Comparison of ENCODE assay signal across 8 mouse cellular contexts in the genomic region with DNA sequence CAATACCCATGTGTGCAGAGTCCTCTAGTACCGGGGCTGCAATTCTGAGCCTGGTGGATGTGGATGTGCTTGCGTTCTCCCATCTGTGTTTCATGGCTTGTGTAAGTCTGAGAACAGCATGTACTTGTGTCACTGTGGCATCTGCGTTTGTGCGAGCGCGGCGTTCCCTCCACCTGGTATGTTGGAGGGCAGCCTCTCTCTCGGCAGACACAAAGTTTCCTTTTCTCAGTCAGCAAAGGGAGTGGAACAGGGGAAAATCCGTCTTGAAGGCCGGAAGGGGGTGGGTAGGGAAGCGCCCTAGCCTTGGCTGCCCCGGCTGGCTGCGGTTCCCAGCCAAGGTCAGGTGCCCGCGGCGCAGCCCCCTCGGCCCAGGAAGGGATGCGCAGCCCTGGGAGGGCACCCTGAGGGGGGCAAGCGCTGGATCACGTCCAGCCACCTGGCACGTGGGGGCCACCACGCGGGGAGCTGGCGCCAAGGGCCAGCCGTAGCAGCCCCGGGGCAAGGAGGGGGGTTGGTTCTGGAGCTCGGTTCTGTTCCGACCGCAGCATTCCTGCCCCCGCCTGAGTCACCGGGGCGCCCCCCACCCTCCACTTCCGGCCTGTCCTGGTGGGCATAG. TPM values are rescaled to one million over a fixed set of nuclear protein-coding genes. Genes with fewer than 3 reads are reported as not detected.
DNase-seq lines count a peak whose midpoint lies in the region; ATAC-seq lines count a peak whose summit lies in the region.

No protein-coding gene starts in this region.

- peak overlapping the region; percentile 31 for H3K4me3 ChIP-seq in forebrain, embryonic 15.5 days
- H3K4me3 ChIP-seq in hindbrain, embryonic 16.5 days (ENCODE audit: low read length): peak overlapping the region; percentile 43
- peak overlapping the region; percentile 29 for H3K4me3 ChIP-seq in midbrain, embryonic 14.5 days (replicated peaks; ENCODE audit: low read depth, low read length)

- DNase-seq in R1 (ENCODE audit: low read depth, low spot score): peak; percentile 30
- DNase-seq in left cerebral cortex, postnatal 4 days: peak; percentile 15
- DNase-seq in midbrain, embryonic 14.5 days: peak; percentile 32
- DNase-seq in testis, postnatal 14 days (ENCODE audit: low spot score): peak; percentile 88

- no peaks in the 10 kb centered on the region for H3K27me3 ChIP-seq in forebrain, embryonic 15.5 days
- H3K27me3 ChIP-seq in hindbrain, embryonic 16.5 days (replicated peaks; ENCODE audit: control insufficient read depth, insufficient read depth, low read length): no peaks in the 10 kb centered on the region
- H3K27me3 ChIP-seq in midbrain, embryonic 14.5 days (ENCODE audit: control insufficient read depth, insufficient read depth, low read length): no peaks in the 10 kb centered on the region

- H3K9ac ChIP-seq in forebrain, embryonic 15.5 days (replicated peaks): no peak overlapping the region; the same call in 1 of the 2 replicates
- peak overlapping the region; percentile 68 for H3K9ac ChIP-seq in hindbrain, embryonic 16.5 days (ENCODE audit: low read depth, low read length)
- peak overlapping the region; percentile 46 for H3K9ac ChIP-seq in midbrain, embryonic 14.5 days (replicated peaks; ENCODE audit: low read length)

- no peaks in the 10 kb centered on the region for H3K36me3 ChIP-seq in forebrain, embryonic 15.5 days
- H3K36me3 ChIP-seq in hindbrain, embryonic 16.5 days (ENCODE audit: control insufficient read depth, insufficient read depth, low read length): no peaks in the 10 kb centered on the region
- H3K36me3 ChIP-seq in midbrain, embryonic 14.5 days (ENCODE audit: control insufficient read depth, insufficient read depth, low read length): no peaks in the 10 kb centered on the region

- peak overlapping the region; percentile 53 for H3K27ac ChIP-seq in forebrain, embryonic 15.5 days (replicated peaks)
- H3K27ac ChIP-seq in hindbrain, embryonic 16.5 days (ENCODE audit: low read depth, low read length): peak overlapping the region; percentile 56; the same call in 1 of the 2 replicates
- H3K27ac ChIP-seq in midbrain, embryonic 14.5 days (replicated peaks; ENCODE audit: low read depth, low read length): no peak overlapping the region

- WGBS in forebrain, embryonic 15.5 days: 15% methylated on average over 30 of the region's 33 CpGs
- 14% methylated on average over 22 of the region's 33 CpGs for WGBS in hindbrain, embryonic 16.5 days
- 16% methylated on average over 33 of the region's 33 CpGs for WGBS in midbrain, embryonic 14.5 days

- ATAC-seq in CD4-positive, CD25-positive, alpha-beta regulatory T cell, adult 4 months: peak; percentile 69
- peak; percentile 72 for ATAC-seq in forebrain, embryonic 15.5 days (replicated peaks)
- ATAC-seq in hindbrain, embryonic 16.5 days: peak; percentile 69
- ATAC-seq in midbrain, embryonic 14.5 days (ENCODE audit: low FRiP score, low TSS enrichment): peak; percentile 57
- ATAC-seq in cerebellum, adult (ENCODE audit: insufficient number of reproducible peaks, low FRiP score, low TSS enrichment): no peak

- H3K9me3 ChIP-seq in forebrain, embryonic 15.5 days: no peaks in the 10 kb centered on the region
- H3K9me3 ChIP-seq in hindbrain, embryonic 16.5 days (ENCODE audit: control insufficient read depth, low read length): no peaks in the 10 kb centered on the region
- H3K9me3 ChIP-seq in midbrain, embryonic 14.5 days (ENCODE audit: control insufficient read depth, low read length): no peaks in the 10 kb centered on the region

- intact Hi-C loops in left cerebral cortex, postnatal 4 days (cut with DNase I): no loop called here

- H3K4me1 ChIP-seq in forebrain, embryonic 15.5 days: peaks cover 17% of the 10 kb centered on the region
- H3K4me1 ChIP-seq in hindbrain, embryonic 16.5 days (ENCODE audit: control insufficient read depth, insufficient read depth, low read depth, low read length): peaks cover 11% of the 10 kb centered on the region
- H3K4me1 ChIP-seq in midbrain, embryonic 14.5 days (ENCODE audit: control insufficient read depth, insufficient read depth, low read length): peaks cover 10% of the 10 kb centered on the region; the same call in 1 of the 2 replicates

- H3K4me2 ChIP-seq in forebrain, embryonic 15.5 days (replicated peaks): peak overlapping the region; percentile 56
- H3K4me2 ChIP-seq in hindbrain, embryonic 16.5 days (ENCODE audit: low read length): peak overlapping the region; percentile 87
- H3K4me2 ChIP-seq in midbrain, embryonic 14.5 days (ENCODE audit: low read length): peak overlapping the region; percentile 63

RNA-seq across cellular contexts. Expression of a gene that starts 7.1 kb away (rescaled TPM):
- 10 to 100 TPM; 17.8 to 34.4 TPM for polyA plus RNA-seq in CD4-positive, CD25-positive, alpha-beta regulatory T cell, adult 4 months (2017; shearing (Covaris generic))
- polyA plus RNA-seq in forebrain, embryonic 15.5 days (2015; fragmentation: Nextera tagmentation; extraction: Ambion mirVana): 16.5 and 17.7 TPM in 2 replicates
- polyA plus RNA-seq in hindbrain, embryonic 16.5 days (2015; fragmentation: Nextera tagmentation; extraction: Ambion mirVana): 18.1 and 25.5 TPM in 2 replicates
- 10 to 100 TPM; 19.2 to 20.8 TPM for total RNA-seq in left cerebral cortex, postnatal 4 days (2021)
- 9.3 and 20.2 TPM in 2 replicates for polyA plus RNA-seq in midbrain, embryonic 14.5 days (2014; fragmentation: Nextera tagmentation; extraction: Ambion mirVana)

RNA-seq across cellular contexts. Expression of a gene that starts 26.9 kb away (rescaled TPM):
- 10 to 100 TPM; 40.5 to 57.0 TPM for polyA plus RNA-seq in CD4-positive, CD25-positive, alpha-beta regulatory T cell, adult 4 months (2017; shearing (Covaris generic))
- 51.8 and 53.5 TPM in 2 replicates for polyA plus RNA-seq in forebrain, embryonic 15.5 days (2015; fragmentation: Nextera tagmentation; extraction: Ambion mirVana)
- 32.3 and 37.6 TPM in 2 replicates for polyA plus RNA-seq in hindbrain, embryonic 16.5 days (2015; fragmentation: Nextera tagmentation; extraction: Ambion mirVana)
- total RNA-seq in left cerebral cortex, postnatal 4 days (2021): 100 to 1,000 TPM; 142 to 152 TPM
- polyA plus RNA-seq in midbrain, embryonic 14.5 days (2014; fragmentation: Nextera tagmentation; extraction: Ambion mirVana): 52.1 and 61.6 TPM in 2 replicates

RNA-seq across cellular contexts. Expression of a gene that starts 35.3 kb away (rescaled TPM):
- 1 to 10 TPM; 2.1 to 3.0 TPM for polyA plus RNA-seq in CD4-positive, CD25-positive, alpha-beta regulatory T cell, adult 4 months (2017; shearing (Covaris generic))
- 0.61 and 1.1 TPM in 2 replicates for polyA plus RNA-seq in forebrain, embryonic 15.5 days (2015; fragmentation: Nextera tagmentation; extraction: Ambion mirVana)
- 4.1 and 4.6 TPM in 2 replicates for polyA plus RNA-seq in hindbrain, embryonic 16.5 days (2015; fragmentation: Nextera tagmentation; extraction: Ambion mirVana)
- 1 to 10 TPM; 2.4 to 3.5 TPM for total RNA-seq in left cerebral cortex, postnatal 4 days (2021)
- polyA plus RNA-seq in midbrain, embryonic 14.5 days (2014; fragmentation: Nextera tagmentation; extraction: Ambion mirVana): 1.4 and 2.1 TPM in 2 replicates

Comparison
In these comparisons a context has a peak if more than half of its experiments do, and no peak if none do; other contexts are left out.
1. DNase-seq: peak in every context shown above with its lines; median percentile 88 in testis, postnatal 14 days; 32 in midbrain, embryonic 14.5 days; 30 in R1; 15 in left cerebral cortex, postnatal 4 days.